Mouse (Mus musculus) liver, embryonic 14.5 days (tissue): ENCODE data around the gene Fgf22. TPM values are rescaled to one million over a fixed set of nuclear protein-coding genes. Genes with fewer than 3 reads are reported as not detected.

ENCODE experiments used
- ATAC-seq: fragments of 200-750 bp; cut with Nextera tagmentation; 2 replicates; pipeline ENCODE4 v1.8.0; 2017; ENCODE audit warnings: moderate number of reproducible peaks, mild to moderate bottlenecking, moderate library complexity; ENCODE audit not compliant: insufficient read depth
- DNase-seq, 3 experiments: peaks; one replicate each; pipeline ENCODE4 v3.0.0-alpha.2; 2012 to 2013; ENCODE audit warnings: low read depth in 3 of 3, low spot score in 3 of 3
- H3K27ac ChIP-seq: fragments of 300-500 bp; sonication (generic); 2 replicates; pipeline ENCODE4 v1.5.1; 2014; ENCODE audit warnings: moderate library complexity, mild to moderate bottlenecking, control low read depth, inconsistent platforms
- H3K27me3 ChIP-seq: fragments of 300-500 bp; sonication (generic); 2 replicates; pipeline ENCODE4 v1.6.1; 2014; ENCODE audit warnings: mild to moderate bottlenecking, low read length, moderate library complexity; ENCODE audit not compliant: control insufficient read depth, insufficient read depth
- H3K36me3 ChIP-seq: fragments of 300-500 bp; sonication (generic); replicated peaks from 2 replicates; pipeline ENCODE4 v1.6.1; 2014; ENCODE audit warnings: low read depth; ENCODE audit not compliant: control insufficient read depth, insufficient read depth
- H3K4me1 ChIP-seq, 2 experiments: fragments of 200-500 bp in 1 of 2; fragments of 300-500 bp in 1 of 2; sonication (generic) in 1 of 2; replicated peaks; 2 replicates each; pipeline ENCODE4 v1.6.1; 2012 to 2014; ENCODE audit warnings: antibody characterized with exemption in 1 of 2, inconsistent platforms in 1 of 2, low read length in 1 of 2; ENCODE audit not compliant: control insufficient read depth in 2 of 2, insufficient read depth in 2 of 2
- H3K4me2 ChIP-seq: fragments of 300-500 bp; sonication (generic); 2 replicates; pipeline ENCODE4 v1.6.1; 2014; ENCODE audit warnings: low read depth, mild to moderate bottlenecking, control low read depth, moderate library complexity
- H3K4me3 ChIP-seq, 2 experiments: fragments of 200-500 bp in 1 of 2; fragments of 300-500 bp in 1 of 2; sonication (generic) in 1 of 2; 2 replicates each; pipeline ENCODE4 v1.5.1; 2012 to 2014; ENCODE audit warnings: low read depth in 2 of 2, low read length in 2 of 2, mild to moderate bottlenecking in 2 of 2, control low read depth in 1 of 2, inconsistent platforms in 1 of 2, moderate library complexity in 1 of 2; ENCODE audit not compliant: insufficient read depth in 1 of 2
- H3K9ac ChIP-seq: fragments of 300-500 bp; sonication (generic); replicated peaks from 2 replicates; pipeline ENCODE4 v1.6.1; 2014; ENCODE audit warnings: mild to moderate bottlenecking, control low read depth, moderate library complexity
- H3K9me3 ChIP-seq: fragments of 300-500 bp; sonication (generic); 2 replicates; pipeline ENCODE4 v1.6.1; 2016; ENCODE audit warnings: low read length, mixed read lengths; ENCODE audit not compliant: control insufficient read depth
- CTCF ChIP-seq: IDR thresholded peaks from 2 replicates; pipeline ENCODE4 v1.5.1; 2016; ENCODE audit warnings: antibody characterized with exemption, low read depth, control low read depth
- EP300 ChIP-seq: IDR thresholded peaks from 2 replicates; pipeline ENCODE4 v1.6.1; 2016; ENCODE audit warnings: antibody characterized with exemption, low read depth
- WGBS: fragments of 180-500 bp; shearing (Covaris S2); extraction: QIAGEN DNeasy Blood & Tissue Kit; methylation state at CpG from one replicate; pipeline ENCODE4 v1.1.7; 2014; ENCODE audit not compliant: insufficient replicate concordance; 5-methylcytosine and 5-hydroxymethylcytosine counted together
- polyA plus RNA-seq, 2 experiments: library from polyadenylated mRNA; depleted of rRNA in 1 of 2; stranded (reverse) in 1 of 2; unstranded in 1 of 2; fragments of >200 nt; fragmentation: Nextera tagmentation in 1 of 2; extraction: Ambion mirVana in 1 of 2; gene quantifications; 2 replicates each; pipeline versions ENCODE4 v1.2.1 to v1.2.3; 2012 to 2014

The Fgf22 gene
- polyA plus RNA-seq, 2 experiments = not detected

DNA sequence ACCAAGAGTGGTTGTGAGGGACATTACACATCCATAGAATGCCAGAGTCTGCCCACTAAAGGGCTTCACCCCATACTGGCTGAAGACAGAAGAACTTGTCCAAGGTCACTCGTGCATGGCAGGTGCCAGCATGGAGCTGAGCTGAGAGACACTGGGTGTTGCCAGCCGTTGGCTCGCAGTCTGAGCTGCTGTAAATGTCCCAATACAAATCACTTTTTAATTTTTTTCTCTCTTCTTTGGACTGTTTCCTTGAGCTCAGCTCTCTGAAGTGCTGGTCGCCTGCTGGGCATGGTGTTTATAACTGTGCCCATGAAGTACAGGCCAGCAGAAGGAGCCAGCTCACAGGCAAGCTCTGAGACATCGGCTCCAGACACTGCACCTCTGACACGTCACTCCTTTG, 31.8 kb upstream of the Fgf22 start:
- no peaks in the 10 kb centered on the region for H3K36me3 ChIP-seq
- 50% methylated on average over 6 of the region's 6 CpGs for WGBS

DNA sequence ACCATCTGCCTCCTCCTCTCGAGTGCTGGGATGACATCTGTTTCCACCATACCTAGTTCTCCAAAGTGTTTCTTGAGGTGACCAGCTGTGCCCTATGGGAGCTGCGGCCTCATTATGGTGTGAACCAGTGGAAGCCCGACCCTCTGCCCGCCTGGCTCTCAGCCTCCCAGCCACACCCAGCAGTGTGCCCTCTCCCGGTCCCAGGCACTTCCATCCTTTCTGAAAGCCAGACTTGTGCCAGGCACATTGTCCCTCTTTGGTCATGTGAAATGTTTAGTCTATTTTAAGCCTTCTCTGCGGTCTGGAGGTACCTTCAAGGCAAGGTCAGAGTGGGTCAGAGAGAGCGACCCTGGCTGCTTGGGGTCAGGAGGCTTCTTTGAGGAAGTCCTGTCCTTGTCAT, 31.2 kb upstream of the Fgf22 start:
- Histone ChIP-seq H3K4me2 (no peak overlapping the region), H3K36me3 (no peaks in the 10 kb centered on the region), H3K27me3 (peaks cover 4% of the 10 kb centered on the region), H3K4me1 (no peaks in the 10 kb centered on the region), H3K9me3 (no peaks in the 10 kb centered on the region), H3K27ac (no peak overlapping the region), H3K9ac (no peak overlapping the region), H3K4me3 (no peak overlapping the region)
- ATAC-seq (no peak), DNase-seq (no peak)
- TF ChIP-seq CTCF (no peak), EP300 (no peak)
- 61% methylated on average over 7 of the region's 7 CpGs for WGBS

More for the DNA sequence above, 31.8 kb upstream of the Fgf22 start:
- H3K27ac ChIP-seq = no peak overlapping the region
- no peak for ATAC-seq
- H3K9ac ChIP-seq = no peak overlapping the region
- DNase-seq = no peak
- no peak overlapping the region for H3K4me2 ChIP-seq
- H3K9me3 ChIP-seq = no peaks in the 10 kb centered on the region
- H3K27me3 ChIP-seq = peaks cover 10% of the 10 kb centered on the region
- no peaks in the 10 kb centered on the region for H3K4me1 ChIP-seq
- no peak overlapping the region for H3K4me3 ChIP-seq
- TF ChIP-seq CTCF = no peak
- TF ChIP-seq EP300 = no peak

DNA sequence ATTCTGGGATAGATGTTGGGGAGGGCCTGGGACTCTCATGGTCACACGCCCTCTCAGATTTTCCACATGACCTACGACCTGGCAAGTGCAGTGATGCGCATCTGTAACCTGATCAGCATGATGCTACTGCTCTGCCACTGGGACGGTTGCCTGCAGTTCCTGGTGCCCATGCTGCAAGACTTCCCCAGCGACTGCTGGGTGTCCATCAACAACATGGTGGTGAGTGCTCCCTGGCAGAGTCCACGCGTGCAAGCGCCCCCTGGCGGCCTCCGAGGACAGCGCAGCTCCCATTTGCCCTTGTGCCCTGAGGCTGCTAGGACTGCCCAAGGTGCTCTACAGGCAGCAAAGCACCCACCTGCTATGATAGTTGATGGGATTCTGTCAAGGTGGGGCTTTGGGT, 28.8 kb upstream of the Fgf22 start:
- Histone ChIP-seq H3K9me3 (no peaks in the 10 kb centered on the region), H3K4me2 (no peak overlapping the region), H3K36me3 (no peaks in the 10 kb centered on the region), H3K27ac (no peak overlapping the region), H3K4me1 (no peaks in the 10 kb centered on the region), H3K9ac (no peak overlapping the region), H3K27me3 (no peaks in the 10 kb centered on the region), H3K4me3 (no peak overlapping the region)
- 30% methylated on average over 11 of the region's 11 CpGs for WGBS
- no peak for ATAC-seq
- no peak for TF ChIP-seq EP300
- TF ChIP-seq CTCF = peak; percentile 99
- peak in 1 of 3 experiments; percentile 47 for DNase-seq

DNA sequence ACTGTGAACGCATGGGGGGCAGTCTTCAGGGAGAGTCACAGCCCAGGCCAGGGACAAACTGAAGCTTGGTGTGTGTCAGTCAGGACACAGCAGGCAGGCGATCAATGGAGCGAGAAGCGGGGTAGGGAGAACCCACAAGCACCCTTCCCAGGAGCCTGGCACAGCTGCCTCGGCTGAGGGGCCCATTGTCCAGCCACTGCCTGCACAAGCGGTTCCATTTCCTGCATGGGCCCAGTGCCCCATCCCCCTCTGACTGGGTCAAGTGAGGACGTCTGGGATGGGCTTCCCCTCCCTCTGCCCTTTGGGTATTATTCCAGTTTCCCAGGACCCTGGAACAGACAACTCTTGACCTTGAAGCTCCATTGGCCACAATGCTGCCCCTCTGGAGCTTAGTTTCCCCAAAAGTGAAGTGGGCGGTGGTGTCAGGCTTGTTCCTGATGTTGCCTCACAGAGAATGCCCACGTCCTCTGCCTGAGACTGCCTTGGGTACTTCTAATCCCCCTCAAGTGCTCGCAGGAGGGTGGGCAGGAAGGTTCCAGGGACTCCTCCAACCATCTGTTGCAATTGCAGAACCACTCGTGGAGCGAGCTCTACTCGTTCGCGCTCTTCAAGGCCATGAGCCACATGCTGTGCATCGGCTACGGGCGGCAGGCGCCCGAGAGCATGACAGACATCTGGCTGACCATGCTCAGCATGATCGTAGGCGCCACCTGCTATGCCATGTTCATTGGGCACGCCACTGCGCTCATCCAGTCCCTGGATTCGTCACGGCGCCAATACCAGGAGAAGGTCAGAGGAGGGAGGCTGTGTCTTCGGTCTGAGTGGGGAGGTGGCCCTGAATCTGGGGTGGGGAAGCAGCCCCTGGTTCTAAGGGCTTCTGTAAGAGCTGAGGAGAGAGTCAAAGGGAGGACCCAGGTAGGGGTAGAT, 26.3 kb upstream of the Fgf22 start:
- Histone ChIP-seq H3K4me2 (no peak overlapping the region), H3K27me3 (no peaks in the 10 kb centered on the region), H3K36me3 (no peaks in the 10 kb centered on the region), H3K9me3 (no peaks in the 10 kb centered on the region), H3K4me3 (no peak overlapping the region), H3K27ac (no peak overlapping the region), H3K9ac (no peak overlapping the region), H3K4me1 (no peaks in the 10 kb centered on the region)
- ATAC-seq (no peak), DNase-seq (no peak)
- no peak for TF ChIP-seq EP300
- TF ChIP-seq CTCF = no peak
- WGBS = 57% methylated on average over 28 of the region's 28 CpGs

DNA sequence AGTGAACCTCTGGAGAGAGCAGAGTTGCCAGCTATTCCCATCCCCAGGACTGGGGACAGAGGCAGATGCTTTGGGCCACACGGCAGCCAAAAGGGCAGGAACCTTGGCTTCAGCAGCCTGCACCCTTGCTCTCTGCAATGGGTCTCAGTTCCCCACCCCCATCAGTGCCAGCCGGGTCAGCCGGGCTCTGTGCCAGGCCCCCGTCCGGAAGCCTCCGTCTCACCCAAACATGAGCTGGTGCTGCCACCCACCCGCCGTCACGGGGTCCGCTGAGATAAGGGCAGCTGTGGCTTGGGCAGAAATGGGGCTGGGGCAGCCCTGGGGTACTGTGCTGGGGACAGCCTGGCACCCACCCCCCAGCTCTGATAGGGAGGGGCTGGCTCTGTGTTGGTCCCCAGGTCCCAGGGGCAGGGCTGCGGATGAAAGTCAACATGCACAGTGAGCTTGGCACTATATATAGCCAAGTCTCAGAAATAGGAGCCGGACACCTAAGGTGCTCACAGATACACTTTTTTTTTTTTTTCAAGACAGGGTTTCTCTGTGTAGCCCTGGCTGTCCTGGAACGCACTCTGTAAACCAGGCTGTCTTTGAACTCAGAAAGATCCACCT, 25.4 kb upstream of the Fgf22 start:
- Histone ChIP-seq H3K27ac (no peak overlapping the region), H3K27me3 (no peaks in the 10 kb centered on the region), H3K4me3 (no peak overlapping the region), H3K36me3 (no peaks in the 10 kb centered on the region), H3K4me2 (no peak overlapping the region), H3K4me1 (no peaks in the 10 kb centered on the region), H3K9me3 (no peaks in the 10 kb centered on the region), H3K9ac (no peak overlapping the region)
- whole genome bisulfite sequencing = 72% methylated on average over 13 of the region's 13 CpGs
- no peak for DNase-seq
- ATAC-seq = no peak
- TF ChIP-seq EP300 (no peak), CTCF (no peak)
